Comparison of ENCODE assay signal across 8 mouse cellular contexts in genomic region chr6:128143390-128144020, GRCm38 (mm10). TPM values are rescaled to one million over a fixed set of nuclear protein-coding genes. Genes with fewer than 3 reads are reported as not detected.
A peak's percentile ranks its signal among the peaks of the same experiment; 100 is the strongest.
DNase-seq lines count a peak whose midpoint lies in the region; ATAC-seq lines count a peak whose summit lies in the region.

Tspan9 (minus strand) TSS chr6:128143594.

- no peak for ATAC-seq in CD4-positive, CD25-positive, alpha-beta regulatory T cell, adult 4 months
- ATAC-seq in limb, embryonic 13.5 days (ENCODE audit: low FRiP score, low read depth) = peak; percentile 90
- peak; percentile 89 for ATAC-seq in midbrain, embryonic 14.5 days (ENCODE audit: low FRiP score, low TSS enrichment)

- peak within 1 kb of the TSS; percentile 88 for H3K9ac ChIP-seq in limb, embryonic 13.5 days
- peak within 1 kb of the TSS; percentile 61 for H3K9ac ChIP-seq in midbrain, embryonic 14.5 days (replicated peaks; ENCODE audit: low read length)

- peak within 1 kb of the TSS; percentile 74 for H3K27ac ChIP-seq in limb, embryonic 13.5 days
- H3K27ac ChIP-seq in midbrain, embryonic 14.5 days (replicated peaks; ENCODE audit: low read depth, low read length) = peak within 1 kb of the TSS; percentile 32

- H3K36me3 ChIP-seq in limb, embryonic 13.5 days = peaks cover 6% of the 10 kb centered on the region; the same call in 1 of the 2 replicates
- H3K36me3 ChIP-seq in midbrain, embryonic 14.5 days (ENCODE audit: control insufficient read depth, insufficient read depth, low read length) = no peaks in the 10 kb centered on the region

- H3K4me2 ChIP-seq in limb, embryonic 13.5 days (replicated peaks) = peak within 1 kb of the TSS; percentile 80
- peak within 1 kb of the TSS; percentile 87 for H3K4me2 ChIP-seq in midbrain, embryonic 14.5 days (ENCODE audit: low read length)

- peak; percentile 58 for DNase-seq in CD4-positive, CD25-positive, alpha-beta regulatory T cell, adult 2 months (ENCODE audit: low read depth, low spot score)
- peak; percentile 88 for DNase-seq in embryo, embryonic 11 days
- DNase-seq in heart, adult 11 months = peak; percentile 98
- peak; percentile 88 for DNase-seq in kidney, adult 11 months
- DNase-seq in midbrain, embryonic 14.5 days = peak; percentile 80
- peak; percentile 15 to 29 for DNase-seq in spleen, postnatal 36 days (ENCODE audit: low spot score in 2 of 2)

- under 1% methylated on average over 54 of the region's 56 CpGs for WGBS in limb, embryonic 13.5 days
- WGBS in midbrain, embryonic 14.5 days = under 1% methylated on average over 53 of the region's 56 CpGs

- peaks cover 22% of the 10 kb centered on the region for H3K4me1 ChIP-seq in limb, embryonic 13.5 days
- H3K4me1 ChIP-seq in midbrain, embryonic 14.5 days (ENCODE audit: control insufficient read depth, insufficient read depth, low read length) = peaks cover 12% of the 10 kb centered on the region; the same call in 1 of the 2 replicates

- H3K4me3 ChIP-seq in limb, embryonic 13.5 days = peak within 1 kb of the TSS; percentile 71
- peak within 1 kb of the TSS; percentile 64 for H3K4me3 ChIP-seq in midbrain, embryonic 14.5 days (replicated peaks; ENCODE audit: low read depth, low read length)

- H3K27me3 ChIP-seq in limb, embryonic 13.5 days = no peaks in the 10 kb centered on the region; the same call in 1 of the 2 replicates
- H3K27me3 ChIP-seq in midbrain, embryonic 14.5 days (ENCODE audit: control insufficient read depth, insufficient read depth, low read length) = no peaks in the 10 kb centered on the region; the same call in 1 of the 2 replicates

- H3K9me3 ChIP-seq in limb, embryonic 13.5 days = no peaks in the 10 kb centered on the region
- no peaks in the 10 kb centered on the region for H3K9me3 ChIP-seq in midbrain, embryonic 14.5 days (ENCODE audit: control insufficient read depth, low read length)

RNA-seq across cellular contexts. Expression of gene Tspan9, which starts in this region (rescaled TPM):
- under 1 TPM; 0.41 to 0.44 TPM for polyA plus RNA-seq in CD4-positive, CD25-positive, alpha-beta regulatory T cell, adult 4 months (2017; shearing (Covaris generic))
- polyA plus RNA-seq in limb, embryonic 13.5 days (2015; fragmentation: Nextera tagmentation; extraction: Ambion mirVana) = 125 and 132 TPM in 2 replicates
- 31.1 and 31.3 TPM in 2 replicates for polyA plus RNA-seq in midbrain, embryonic 14.5 days (2014; fragmentation: Nextera tagmentation; extraction: Ambion mirVana)

Comparison
In these comparisons a context has a peak if more than half of its experiments do, and no peak if none do; other contexts are left out.
1. RNA of gene Tspan9 (polyA plus RNA-seq): 125 to 132 TPM in limb, embryonic 13.5 days and 31.1 to 31.3 TPM in midbrain, embryonic 14.5 days; 0.41 to 0.44 TPM in CD4-positive, CD25-positive, alpha-beta regulatory T cell, adult 4 months; every median in the first group is over 10 times any median in the second.
2. DNase-seq: peak in every context shown above with its lines; median percentile 98 in heart, adult 11 months; 88 in embryo, embryonic 11 days; 88 in kidney, adult 11 months; 80 in midbrain, embryonic 14.5 days; 58 in CD4-positive, CD25-positive, alpha-beta regulatory T cell, adult 2 months; 22 in spleen, postnatal 36 days.